Mouse (Mus musculus) testis, postnatal 10 days (tissue): ENCODE results near the gene Ptprm.

ENCODE experiments used
- DNase-seq: peaks from one replicate; pipeline ENCODE4 v3.0.0; 2021; ENCODE audit warnings: low spot score

Gene Ptprm

GRCm38 (mm10) chr17:67281640-67282170 lies 72.6 kb downstream of the Ptprm start:
- no peak for DNase-seq

GRCm38 (mm10) chr17:67277124-67277910 lies 76.9 kb downstream of the Ptprm start:
- DNase-seq: no peak

GRCm38 (mm10) chr17:67274531-67275094 lies 79.6 kb downstream of the Ptprm start:
- no peak for DNase-seq

DNA sequence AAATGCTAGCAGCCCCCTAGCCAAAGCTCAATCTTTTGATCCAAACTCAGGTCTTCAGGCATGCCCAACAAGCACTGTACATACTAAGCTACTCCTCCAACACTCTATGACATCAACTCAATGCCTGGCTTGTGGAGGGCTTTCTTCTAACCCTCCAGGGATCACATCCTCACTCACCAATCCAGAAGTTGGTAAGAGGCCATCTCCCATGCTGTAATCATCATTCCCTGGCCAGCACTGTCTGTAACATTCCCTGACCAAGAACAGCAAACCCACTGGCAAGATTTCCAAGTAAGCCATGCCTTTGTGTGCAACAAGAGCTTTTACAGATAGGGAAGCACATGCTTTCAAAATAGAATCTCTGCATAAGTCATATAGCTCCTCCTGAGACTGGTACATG lies 81.3 kb downstream of the Ptprm start:
- no peak for DNase-seq

- DNase-seq: no peak
These were observed 85.7 kb downstream of the Ptprm start for GRCm38 (mm10) chr17:67268475-67269080.

DNA sequence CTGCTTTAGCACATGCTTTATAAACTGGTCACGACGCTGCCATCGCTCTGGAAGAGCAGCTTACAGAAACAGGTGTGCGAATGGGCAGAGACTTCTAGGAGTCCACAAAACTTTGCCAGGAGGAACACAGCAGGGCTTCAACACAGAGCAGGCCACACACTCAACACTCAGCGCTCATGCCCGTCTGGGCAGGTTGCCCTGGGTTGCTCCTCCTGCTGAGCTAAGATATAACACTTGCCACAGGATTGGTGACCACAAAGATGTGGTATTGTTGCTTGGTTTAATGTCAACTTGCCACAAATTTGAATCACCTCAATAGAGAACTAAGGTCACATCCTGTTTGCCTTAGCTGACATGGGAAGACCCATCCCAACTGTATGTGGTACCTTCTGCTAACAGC lies 88.0 kb downstream of the Ptprm start:
- DNase-seq: no peak

DNA sequence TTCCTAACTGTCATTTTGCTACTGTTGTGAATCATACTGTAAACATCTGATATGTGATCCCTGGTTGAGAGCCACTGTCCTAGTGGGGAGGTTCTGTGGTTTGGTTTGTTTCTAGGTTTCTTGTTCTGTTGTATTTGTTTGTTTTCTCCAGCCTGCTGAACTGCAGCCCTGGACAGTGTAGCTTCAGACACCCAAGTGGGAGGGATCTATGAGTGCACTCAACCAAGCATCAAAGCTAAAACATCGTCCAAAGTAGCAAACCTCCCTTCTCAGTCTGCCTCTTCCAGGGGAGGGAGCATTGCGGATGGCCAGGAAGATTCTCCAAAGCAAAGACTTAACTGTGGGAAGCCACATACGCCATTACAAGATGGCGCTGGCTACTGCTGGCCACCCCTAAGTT lies 88.7 kb downstream of the Ptprm start:
- DNase-seq: no peak

GRCm38 (mm10) chr17:67264716-67265115 lies 89.5 kb downstream of the Ptprm start:
- DNase-seq: no peak

DNA sequence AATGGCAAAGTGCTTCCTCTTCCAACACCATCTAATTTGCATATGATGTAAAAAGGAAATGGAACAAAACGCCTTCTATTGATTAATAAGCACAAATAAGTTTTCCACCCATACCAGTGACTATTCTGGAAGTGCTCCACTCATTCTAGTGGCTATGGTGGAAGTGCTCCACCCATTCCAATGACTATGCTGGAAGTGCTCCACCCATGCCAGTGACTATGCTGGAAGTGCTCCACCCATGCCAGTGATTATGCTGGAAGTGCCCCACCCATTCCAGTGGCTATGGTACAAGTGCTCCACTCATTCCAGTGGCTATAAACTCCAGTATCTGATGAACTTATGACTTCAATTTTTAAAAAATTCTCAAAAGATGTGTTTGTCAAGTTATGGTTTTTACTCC lies 91.2 kb downstream of the Ptprm start:
- no peak for DNase-seq

DNA sequence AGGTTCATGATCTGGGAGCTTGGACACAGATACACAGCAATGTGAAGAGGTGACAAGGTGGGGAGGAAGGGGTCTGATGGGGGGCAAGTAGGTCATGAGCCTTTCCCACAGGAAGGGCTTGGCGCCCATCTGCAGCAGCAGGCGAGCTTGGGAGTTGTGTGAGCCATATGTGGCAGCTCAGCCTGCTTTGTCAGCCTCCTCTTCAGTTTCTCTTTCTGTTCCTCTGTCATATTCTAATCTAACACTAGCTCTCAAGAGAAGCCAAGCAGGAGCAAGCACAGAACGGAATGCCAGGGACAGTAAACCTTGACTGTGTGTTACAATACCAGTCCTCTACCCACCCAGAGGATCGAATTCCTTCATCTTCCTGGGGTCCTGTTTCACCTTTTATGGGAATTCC lies 94.2 kb downstream of the Ptprm start:
- no peak for DNase-seq

GRCm38 (mm10) chr17:67257780-67258179 lies 96.5 kb downstream of the Ptprm start:
- DNase-seq: no peak

- no peak for DNase-seq
These were observed 98.1 kb downstream of the Ptprm start for GRCm38 (mm10) chr17:67256171-67256570.

DNA sequence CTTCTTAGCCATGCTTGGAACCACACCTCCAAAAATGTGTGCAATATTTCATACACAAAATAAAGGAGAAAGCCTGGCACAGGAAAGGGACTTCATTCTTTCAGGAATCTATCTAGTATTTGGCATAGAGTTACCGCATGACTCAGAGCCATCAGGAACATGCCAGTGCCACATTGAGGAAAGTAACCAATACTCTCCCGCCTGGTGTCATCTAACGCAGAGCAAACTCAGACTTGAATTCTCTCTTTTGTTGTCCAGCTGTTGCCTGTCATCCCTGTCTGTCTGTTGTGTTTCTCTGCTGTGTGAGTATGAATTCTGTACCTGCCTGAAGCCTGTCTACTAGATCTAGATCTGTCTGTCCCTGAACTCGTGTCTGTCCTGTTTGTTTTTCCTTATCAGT lies 100.8 kb downstream of the Ptprm start:
- DNase-seq: no peak

DNA sequence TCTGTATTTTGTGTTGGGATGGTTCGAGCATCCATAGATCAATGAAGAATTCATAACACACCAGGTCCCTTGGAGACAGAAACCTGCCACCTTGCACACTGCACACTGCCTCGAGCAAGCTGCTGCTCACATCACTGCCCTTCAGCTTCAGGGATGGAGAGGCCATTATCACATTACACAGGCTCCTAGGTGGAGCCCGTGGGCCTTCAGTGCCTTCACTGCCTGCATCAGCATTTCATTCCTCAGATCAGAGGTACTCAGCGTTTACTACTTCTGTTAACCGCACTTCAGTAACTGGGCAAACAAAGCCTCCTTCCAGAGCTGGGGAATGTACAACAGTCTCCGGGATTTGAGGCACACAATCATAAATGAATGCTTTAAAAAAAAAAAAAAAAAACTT lies 101.3 kb downstream of the Ptprm start:
- DNase-seq: no peak

- no peak for DNase-seq
These were observed 108.9 kb downstream of the Ptprm start for GRCm38 (mm10) chr17:67245273-67245875.

DNA sequence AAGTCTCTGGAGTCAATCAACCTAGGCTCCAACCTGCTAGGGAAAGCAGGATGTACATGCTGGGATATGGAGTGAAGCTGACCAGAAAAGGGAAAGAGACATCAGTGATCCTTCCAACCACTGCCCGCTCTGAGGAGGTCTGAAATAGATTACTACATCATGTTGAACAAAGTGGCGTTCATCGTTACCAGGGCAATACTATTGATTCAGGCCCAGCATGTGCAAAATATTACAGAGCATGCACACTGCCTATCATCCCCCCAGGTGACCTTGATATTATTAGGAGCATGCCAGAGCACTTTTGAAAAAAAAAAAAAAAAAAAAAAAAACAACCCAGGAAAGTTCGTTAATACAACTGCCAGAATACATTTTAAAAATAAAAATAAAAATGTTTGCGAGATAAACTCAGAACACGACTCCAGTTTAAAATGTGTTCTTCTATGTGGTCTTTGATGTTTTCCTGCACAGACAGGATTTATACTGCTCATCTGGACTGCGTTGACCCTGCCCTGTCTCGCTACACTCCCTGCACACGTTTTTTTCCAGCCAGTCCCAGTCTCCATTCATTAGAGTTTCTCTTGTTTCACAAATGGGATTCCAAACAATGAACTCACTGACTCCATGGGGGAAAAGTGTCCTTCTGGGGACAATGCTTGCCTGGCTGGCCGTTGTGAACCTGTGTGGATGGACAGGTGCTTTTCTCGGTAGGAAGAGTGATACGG lies 111.3 kb downstream of the Ptprm start:
- no peak for DNase-seq

DNA sequence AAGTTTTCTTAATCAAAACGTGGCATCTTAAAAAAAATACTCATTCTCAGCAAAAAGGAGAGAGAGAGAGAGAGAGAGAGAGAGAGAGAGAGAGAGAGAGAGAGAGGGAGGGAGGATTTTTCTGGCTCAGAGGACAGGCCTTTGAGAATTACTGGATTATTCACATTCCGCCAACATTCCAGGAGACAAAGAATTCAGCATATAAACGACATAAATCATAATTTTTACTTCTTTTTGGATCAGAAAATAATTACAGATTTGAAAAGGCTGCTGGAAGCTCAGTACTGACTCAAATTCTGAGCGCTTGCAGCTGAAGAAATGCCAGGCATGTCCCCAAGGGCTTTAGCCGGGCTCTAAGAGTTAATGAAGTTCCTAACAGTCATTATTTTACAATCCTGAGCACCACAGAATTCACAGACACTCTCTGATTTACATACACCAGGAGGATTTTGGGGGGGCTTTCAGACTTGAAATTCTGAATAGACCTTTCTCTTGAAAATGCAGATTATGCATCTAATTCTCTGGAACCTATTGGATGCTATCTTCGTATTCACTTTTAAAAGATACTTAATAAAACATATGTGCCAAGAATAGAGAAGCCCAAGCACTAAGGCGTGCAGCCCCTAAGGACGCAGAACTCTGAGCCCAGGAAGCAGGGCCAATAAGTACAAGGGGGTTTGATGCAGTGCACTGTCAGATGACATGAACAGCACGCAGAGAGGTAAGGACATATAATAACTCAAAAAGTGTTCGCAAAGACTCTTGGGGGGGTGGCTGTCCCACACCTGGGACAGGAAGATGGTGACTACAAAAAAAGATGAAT lies 112.1 kb downstream of the Ptprm start:
- DNase-seq: no peak

DNA sequence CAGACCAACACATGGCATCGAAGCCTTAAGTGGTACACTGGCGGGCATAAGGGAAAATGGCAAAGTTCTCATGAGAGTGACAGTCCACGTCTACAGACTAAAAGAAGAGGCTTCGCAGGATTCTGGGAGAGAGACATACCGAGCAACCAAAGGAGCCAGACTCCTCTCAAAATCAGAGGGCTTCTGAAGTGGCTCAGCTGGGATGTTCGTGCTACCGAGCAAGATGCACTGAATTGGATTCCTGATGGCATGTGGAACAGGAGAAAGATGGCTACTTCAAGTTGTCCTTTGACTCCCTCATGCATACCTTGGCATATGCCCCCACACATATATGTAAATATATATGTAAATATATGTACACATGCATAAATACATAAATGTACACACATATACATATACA lies 115.4 kb downstream of the Ptprm start:
- no peak for DNase-seq

GRCm38 (mm10) chr17:67237407-67237806 lies 116.8 kb downstream of the Ptprm start:
- no peak for DNase-seq

DNA sequence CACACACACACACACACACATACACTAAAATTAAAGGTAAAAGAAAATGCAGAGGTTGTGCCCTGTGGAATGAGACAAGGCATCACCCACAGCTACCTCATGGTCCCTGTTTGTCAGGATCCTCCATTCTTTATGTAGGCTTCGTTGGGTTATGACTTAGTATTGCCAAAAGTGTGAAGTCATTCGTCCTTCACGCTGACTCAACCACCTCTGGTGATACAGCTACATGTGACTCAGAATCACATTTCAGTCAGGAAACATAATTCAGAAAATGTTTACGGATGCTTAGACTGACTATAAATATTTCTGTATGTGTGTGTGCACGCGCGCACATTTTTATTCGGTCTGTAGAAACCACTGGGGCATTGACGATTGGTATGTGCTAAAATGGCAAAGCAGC lies 121.2 kb downstream of the Ptprm start:
- no peak for DNase-seq

DNA sequence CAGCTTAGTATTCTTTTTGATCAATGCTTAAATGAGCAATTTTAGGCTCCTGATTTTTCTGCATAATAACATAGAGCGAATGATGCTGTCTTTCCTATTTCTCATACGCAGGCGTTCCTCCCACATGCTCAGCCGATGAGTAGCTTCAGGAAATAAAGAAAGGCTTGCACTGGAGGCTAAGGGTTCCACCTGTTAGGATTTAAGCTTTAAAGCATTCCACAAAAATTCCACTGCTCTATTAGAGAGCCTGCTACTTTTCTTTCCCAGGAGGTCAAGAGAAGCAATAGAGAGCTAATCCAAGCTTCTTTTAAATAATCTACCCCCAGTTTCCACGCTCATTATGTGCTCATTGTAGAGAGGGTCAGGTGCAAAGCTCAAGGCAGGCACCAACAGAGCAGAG lies 127.3 kb downstream of the Ptprm start:
- no peak for DNase-seq
